Mouse (Mus musculus) forebrain, postnatal 0 days (tissue): Measurements from ENCODE around the gene Gm6993. TPM values are rescaled to one million over a fixed set of nuclear protein-coding genes. Genes with fewer than 3 reads are reported as not detected.

Source experiments
- ATAC-seq: fragments of 200-750 bp; cut with Nextera tagmentation; 2 replicates; pipeline ENCODE4 v1.8.0; 2017; ENCODE audit warnings: mild to moderate bottlenecking, moderate library complexity
- DNase-seq: peaks from one replicate; pipeline ENCODE4 v3.0.0-alpha.2; 2015
- H3K27ac ChIP-seq: fragments of 300-500 bp; sonication (generic); 2 replicates; pipeline ENCODE4 v1.5.1; 2014; ENCODE audit warnings: low read depth, mild to moderate bottlenecking, antibody characterized with exemption, low read length, moderate library complexity, mixed read lengths
- H3K27me3 ChIP-seq: fragments of 300-500 bp; sonication (generic); 2 replicates; pipeline ENCODE4 v1.6.1; 2014; ENCODE audit warnings: mild to moderate bottlenecking, low read length, mixed read lengths; ENCODE audit not compliant: insufficient read depth
- H3K36me3 ChIP-seq: fragments of 300-500 bp; sonication (generic); 2 replicates; pipeline ENCODE4 v1.6.1; 2014; ENCODE audit warnings: mild to moderate bottlenecking, moderate library complexity; ENCODE audit not compliant: insufficient read depth
- H3K4me1 ChIP-seq: fragments of 300-500 bp; sonication (generic); 2 replicates; pipeline ENCODE4 v1.6.1; 2014; ENCODE audit warnings: antibody characterized with exemption; ENCODE audit not compliant: insufficient read depth
- H3K4me2 ChIP-seq: fragments of 300-500 bp; sonication (generic); 2 replicates; pipeline ENCODE4 v1.6.1; 2014; ENCODE audit warnings: low read depth, mild to moderate bottlenecking, moderate library complexity
- H3K4me3 ChIP-seq: fragments of 300-500 bp; sonication (generic); 2 replicates; pipeline ENCODE4 v1.5.1; 2014; ENCODE audit warnings: low read depth, low read length, mixed read lengths
- H3K9ac ChIP-seq: fragments of 300-500 bp; sonication (generic); 2 replicates; pipeline ENCODE4 v1.6.1; 2014; ENCODE audit warnings: mild to moderate bottlenecking
- H3K9me3 ChIP-seq: fragments of 300-500 bp; sonication (generic); 2 replicates; pipeline ENCODE4 v1.6.1; 2016; ENCODE audit warnings: low read length
- CTCF ChIP-seq: sonication (generic); IDR thresholded peaks from 2 replicates; pipeline ENCODE4 v1.5.1; 2016; ENCODE audit warnings: antibody characterized with exemption, control low read depth, low read depth
- WGBS: fragments of 180-500 bp; shearing (Covaris S2); extraction: QIAGEN DNeasy Blood & Tissue Kit; methylation state at CpG from one replicate; pipeline ENCODE4 v1.1.7; 2014; 5-methylcytosine and 5-hydroxymethylcytosine counted together
- polyA plus RNA-seq: library from polyadenylated mRNA; unstranded; fragments of >200 nt; fragmentation: Nextera tagmentation; extraction: Ambion mirVana; gene quantifications from 2 replicates; pipeline ENCODE4 v1.2.1, GENCODE M21; 2015
- total RNA-seq: library from RNA; depleted of rRNA; stranded (reverse); fragments of >200 nt; gene quantifications from 2 replicates; pipeline ENCODE4 v1.2.3, GENCODE M21; 2014

Gm6993 gene
- total and polyA plus RNA-seq, 2 experiments from 2014 or later = not detected

DNA sequence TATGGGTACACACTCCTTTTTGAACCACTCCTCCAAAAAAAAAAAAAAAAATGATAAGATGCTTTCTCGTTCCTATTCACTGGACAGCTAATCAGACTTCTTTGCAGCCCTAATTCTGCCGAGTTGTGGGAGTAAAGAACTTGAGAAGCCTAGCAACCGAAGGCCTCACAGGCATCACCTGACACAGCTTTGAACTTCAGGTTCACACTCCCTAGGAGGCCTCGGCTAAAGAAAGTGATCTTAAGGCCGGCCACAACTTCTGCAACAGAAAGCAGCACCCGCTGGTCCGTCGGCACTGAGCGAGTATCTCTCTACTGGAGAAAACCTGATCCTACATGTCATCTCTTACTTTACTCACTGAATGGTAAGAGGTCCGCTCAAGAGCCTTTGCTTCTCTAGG lies 8.1 kb downstream of the Gm6993 start:
- no peak for ATAC-seq
- Histone ChIP-seq H3K27me3 (no peaks in the 10 kb centered on the region), H3K27ac (no peak overlapping the region), H3K4me3 (no peak overlapping the region), H3K9me3 (no peaks in the 10 kb centered on the region), H3K36me3 (no peaks in the 10 kb centered on the region), H3K4me2 (no peak overlapping the region), H3K9ac (no peak overlapping the region), H3K4me1 (no peaks in the 10 kb centered on the region)
- 52% methylated on average over 10 of the region's 10 CpGs for WGBS
- no peak for TF ChIP-seq CTCF
- no peak for DNase-seq

DNA sequence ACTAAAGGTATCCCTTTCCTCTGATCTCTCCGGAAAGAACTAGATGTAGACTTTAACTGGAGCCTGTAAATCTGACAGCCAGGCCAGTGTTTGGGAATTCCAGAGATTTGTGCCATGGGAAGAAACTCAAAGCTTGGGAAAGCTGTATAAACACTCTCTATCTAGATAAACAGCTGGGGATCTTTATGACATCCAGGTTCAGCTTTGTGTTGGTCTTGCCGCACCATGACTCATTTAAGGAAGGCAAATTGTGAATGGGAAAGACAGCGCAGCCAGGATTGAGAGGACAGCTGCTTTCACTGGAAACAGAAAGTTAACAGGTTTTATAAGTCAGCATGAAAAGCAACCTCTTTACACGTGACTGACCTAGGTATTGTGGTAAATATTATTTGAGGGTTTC lies 11.7 kb downstream of the Gm6993 start:
- no peak overlapping the region for H3K4me3 ChIP-seq
- H3K27me3 ChIP-seq = no peaks in the 10 kb centered on the region
- ATAC-seq (no peak), DNase-seq (no peak)
- 86% methylated on average over 4 of the region's 4 CpGs for WGBS
- TF ChIP-seq CTCF = no peak
- no peak overlapping the region for H3K9ac ChIP-seq
- no peaks in the 10 kb centered on the region for H3K36me3 ChIP-seq
- no peaks in the 10 kb centered on the region for H3K9me3 ChIP-seq
- H3K4me2 ChIP-seq = no peak overlapping the region
- no peaks in the 10 kb centered on the region for H3K4me1 ChIP-seq
- H3K27ac ChIP-seq = no peak overlapping the region

DNA sequence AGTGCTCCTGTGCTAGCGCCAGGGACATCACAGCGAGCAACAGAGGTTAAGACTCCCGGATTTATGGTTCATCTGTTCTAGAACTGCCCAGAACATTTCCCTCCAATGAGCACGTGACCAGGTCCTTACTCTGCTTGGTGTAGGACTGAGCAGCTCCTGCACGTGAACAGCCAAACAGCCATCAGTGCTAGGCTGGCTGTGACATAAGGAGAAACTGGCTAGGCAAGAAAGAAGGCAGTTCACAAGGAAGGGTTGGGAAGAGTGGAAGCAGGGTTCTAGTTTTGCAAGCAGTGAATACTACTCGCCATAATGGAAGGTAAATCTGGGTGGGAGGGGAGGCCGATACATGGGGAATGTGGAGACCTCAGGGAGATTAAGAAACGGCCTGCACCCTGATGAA lies 14.4 kb downstream of the Gm6993 start:
- DNase-seq = no peak
- no peaks in the 10 kb centered on the region for H3K4me1 ChIP-seq
- H3K9me3 ChIP-seq = no peaks in the 10 kb centered on the region
- 89% methylated on average over 8 of the region's 8 CpGs for WGBS
- no peak overlapping the region for H3K9ac ChIP-seq
- H3K4me2 ChIP-seq = no peak overlapping the region
- H3K27ac ChIP-seq = no peak overlapping the region
- no peaks in the 10 kb centered on the region for H3K27me3 ChIP-seq
- H3K4me3 ChIP-seq = no peak overlapping the region
- no peaks in the 10 kb centered on the region for H3K36me3 ChIP-seq
- ATAC-seq = no peak
- TF ChIP-seq CTCF = no peak

DNA sequence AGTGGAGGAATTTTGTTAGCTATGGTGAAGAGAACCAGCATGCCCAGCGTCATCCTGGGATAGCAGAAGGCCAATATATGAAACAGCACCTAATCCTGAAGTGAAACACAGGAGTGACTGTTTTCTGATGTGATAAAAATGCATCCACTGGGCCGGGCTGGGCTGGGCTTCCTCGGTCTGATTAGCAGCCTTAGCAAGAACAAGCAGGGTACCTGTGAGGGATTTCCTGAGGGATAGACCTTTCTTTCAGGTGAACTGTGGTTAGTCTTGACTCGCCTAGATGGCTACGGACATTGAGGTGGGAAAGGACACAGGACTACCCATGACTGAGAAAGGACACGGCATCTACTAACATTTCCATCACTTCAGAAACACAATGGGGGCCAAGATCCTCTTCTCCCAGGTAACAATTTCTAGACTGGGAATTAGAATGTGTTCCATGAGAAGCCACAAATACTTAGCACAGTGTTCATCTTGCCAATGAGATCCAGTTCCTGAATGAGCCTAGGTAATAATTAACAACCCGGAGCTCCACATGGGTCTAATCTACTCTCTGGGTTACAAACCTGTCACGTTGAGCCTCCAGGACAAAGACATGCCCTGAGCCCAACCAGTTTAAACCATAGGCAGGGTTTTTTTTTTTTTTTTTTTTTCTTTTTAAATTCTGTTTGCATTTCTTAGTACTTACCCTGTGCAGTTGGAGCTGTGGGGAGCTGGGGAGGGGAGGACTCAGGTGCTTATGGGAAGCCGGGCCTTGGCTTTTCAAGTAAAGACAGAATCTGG lies 15.7 kb downstream of the Gm6993 start:
- Histone ChIP-seq H3K9me3 (no peaks in the 10 kb centered on the region), H3K4me2 (no peak overlapping the region), H3K27ac (no peak overlapping the region), H3K27me3 (no peaks in the 10 kb centered on the region), H3K9ac (no peak overlapping the region), H3K4me3 (no peak overlapping the region), H3K36me3 (no peaks in the 10 kb centered on the region), H3K4me1 (no peaks in the 10 kb centered on the region)
- no peak for TF ChIP-seq CTCF
- ATAC-seq (no peak), DNase-seq (no peak)
- 79% methylated on average over 9 of the region's 9 CpGs for WGBS

DNA sequence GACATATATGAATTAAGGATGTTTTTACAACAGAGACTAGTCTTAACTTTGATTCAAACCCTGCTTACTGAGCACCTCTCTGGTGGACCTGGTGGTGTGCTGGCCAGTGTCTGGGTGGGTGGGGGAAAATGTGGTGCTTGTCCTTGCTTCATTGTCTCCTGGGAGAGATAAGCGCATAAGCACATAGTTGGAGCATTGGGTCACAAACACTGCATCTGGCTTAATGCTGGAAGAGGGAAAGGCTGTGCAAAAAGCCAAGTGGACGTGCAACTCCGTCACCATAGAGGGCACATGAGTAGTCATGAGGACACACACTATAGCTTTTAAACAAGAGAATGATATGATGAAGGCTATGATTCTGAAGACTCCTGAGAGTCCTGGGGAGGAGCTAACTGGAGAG lies 21.3 kb downstream of the Gm6993 start:
- H3K4me3 ChIP-seq = no peak overlapping the region
- no peaks in the 10 kb centered on the region for H3K36me3 ChIP-seq
- no peak for DNase-seq
- 85% methylated on average over 3 of the region's 3 CpGs for WGBS
- H3K4me1 ChIP-seq = no peaks in the 10 kb centered on the region
- TF ChIP-seq CTCF = no peak
- no peak overlapping the region for H3K4me2 ChIP-seq
- no peak overlapping the region for H3K9ac ChIP-seq
- H3K27ac ChIP-seq = no peak overlapping the region
- no peak for ATAC-seq
- no peaks in the 10 kb centered on the region for H3K9me3 ChIP-seq
- H3K27me3 ChIP-seq = peaks cover 14% of the 10 kb centered on the region

DNA sequence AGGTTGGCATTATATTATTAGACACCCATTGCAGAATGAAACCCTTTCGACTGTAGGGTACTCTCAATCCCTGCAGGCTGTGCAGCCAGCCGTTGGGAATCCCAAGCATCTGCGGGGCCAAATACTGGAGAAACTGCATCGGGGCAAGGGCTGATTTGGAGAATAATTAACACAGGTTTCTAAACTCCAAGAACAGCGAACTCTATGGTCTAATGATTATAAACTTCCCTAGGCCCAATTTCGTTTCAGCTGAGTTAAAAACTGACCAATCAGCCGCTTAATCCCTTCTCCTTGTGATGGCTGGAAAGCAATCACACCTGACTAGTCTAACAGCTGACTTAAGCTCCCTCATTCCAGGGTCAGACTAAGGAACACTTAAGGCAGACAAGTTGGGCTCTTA lies 23.4 kb downstream of the Gm6993 start:
- Histone ChIP-seq H3K4me3 (no peak overlapping the region), H3K4me1 (peaks cover 5% of the 10 kb centered on the region; the same call in 1 of the 2 replicates), H3K4me2 (no peak overlapping the region), H3K9ac (no peak overlapping the region), H3K27ac (no peak overlapping the region), H3K9me3 (no peaks in the 10 kb centered on the region), H3K27me3 (peaks cover 14% of the 10 kb centered on the region), H3K36me3 (no peaks in the 10 kb centered on the region)
- no peak for TF ChIP-seq CTCF
- DNase-seq = no peak
- ATAC-seq = no peak
- WGBS = 31% methylated on average over 7 of the region's 7 CpGs

DNA sequence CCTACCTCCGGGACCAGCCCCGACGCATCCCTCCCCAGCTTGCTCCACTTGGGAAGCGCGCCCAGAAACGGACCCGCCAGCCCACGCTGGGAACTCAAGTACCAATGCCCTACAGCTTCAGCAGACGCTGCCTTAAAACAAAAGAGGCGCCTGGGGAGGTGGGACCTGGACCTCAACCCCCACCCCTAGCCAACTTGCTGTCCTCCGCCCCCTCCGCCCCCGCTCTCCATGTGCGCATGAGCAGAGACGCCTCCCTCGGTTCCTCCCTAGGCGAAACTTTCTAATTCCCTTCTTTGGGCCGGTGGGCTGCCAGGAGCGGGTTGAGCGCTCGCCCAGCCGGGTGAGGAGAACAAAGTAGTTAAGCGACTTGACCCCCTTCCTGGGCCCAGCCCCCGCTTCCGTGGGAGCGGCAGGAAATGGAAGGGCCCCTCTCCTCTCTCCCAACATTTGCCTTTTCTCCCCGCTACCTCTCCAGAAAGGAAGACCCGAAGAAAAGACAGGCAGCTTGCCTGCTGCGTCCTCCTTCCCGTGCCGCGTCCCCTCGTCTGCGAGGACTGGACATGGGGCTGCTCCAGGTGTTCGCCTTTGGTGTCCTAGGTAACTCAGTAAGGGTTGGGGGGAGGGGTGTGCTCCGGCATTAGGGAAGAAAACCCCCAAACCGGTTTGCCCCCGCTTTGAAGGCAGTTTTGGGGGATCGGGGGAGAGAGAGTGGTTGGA lies 24.6 kb downstream of the Gm6993 start, which contains the start of gene Lamb1:
TSS of gene Lamb1 (plus strand) at position 230 of the 717 bp plus-strand sequence.
- no peak for TF ChIP-seq CTCF
- H3K4me2 ChIP-seq = peak within 1 kb of the TSS; percentile 72
- peak within 1 kb of the TSS; percentile 61 for H3K9ac ChIP-seq
- H3K27me3 ChIP-seq = peaks cover 14% of the 10 kb centered on the region
- H3K27ac ChIP-seq = peak within 1 kb of the TSS; percentile 51
- peaks cover 5% of the 10 kb centered on the region; the same call in 1 of the 2 replicates for H3K4me1 ChIP-seq
- WGBS = under 1% methylated on average over 38 of the region's 39 CpGs
- peak within 1 kb of the TSS; percentile 44 for H3K4me3 ChIP-seq
- H3K9me3 ChIP-seq = no peaks in the 10 kb centered on the region
- ATAC-seq (peak; percentile 40), DNase-seq (peak; percentile 22)
- H3K36me3 ChIP-seq = no peaks in the 10 kb centered on the region
